Mouse (Mus musculus): Measurements from ENCODE around the gene 1700022I11Rik. TPM values are rescaled to one million over a fixed set of nuclear protein-coding genes. Genes with fewer than 3 reads are reported as not detected.

The 1700022I11Rik gene
- total RNA-seq, 1 experiment from 2014 or later: not detected

Other genes starting within 250 kb of the 1700022I11Rik start
- not detected in 2 replicates for gene 4930578G10Rik, start 234.1 kb upstream of the 1700022I11Rik start, total RNA-seq (2021)
- 1.0 and 12.6 TPM in 2 replicates for gene Ccl19, start 213.0 kb upstream of the 1700022I11Rik start, total RNA-seq (2021)
- gene Ccl21a, start 195.6 kb upstream of the 1700022I11Rik start, total RNA-seq (2021): 8.8 and 168 TPM in 2 replicates
- not detected in 2 replicates for gene Fam205a1, start 115.7 kb upstream of the 1700022I11Rik start, total RNA-seq (2021)
- gene Gm12394, start 112.8 kb upstream of the 1700022I11Rik start, total RNA-seq (2021): 0.11 TPM in 1 of 2 replicates, not detected in the other
- gene Fam205c, start 95.4 kb upstream of the 1700022I11Rik start, total RNA-seq (2021): not detected in 2 replicates
- 0.56 and 3.8 TPM in 2 replicates for gene Phf24, start 52.9 kb upstream of the 1700022I11Rik start, total RNA-seq (2021)
- 17.6 and 18.4 TPM in 2 replicates for gene Dnajb5, start 19.8 kb upstream of the 1700022I11Rik start, total RNA-seq (2021)
- 265 and 269 TPM in 2 replicates for gene Vcp, start 30.9 kb downstream of the 1700022I11Rik start, total RNA-seq (2021)
- 8.7 and 10.2 TPM in 2 replicates for gene Fancg, start 40.9 kb downstream of the 1700022I11Rik start, total RNA-seq (2021)
- 16.8 and 17.3 TPM in 2 replicates for gene Pigo, start 56.2 kb downstream of the 1700022I11Rik start, total RNA-seq (2021)
- gene Stoml2, start 62.1 kb downstream of the 1700022I11Rik start, total RNA-seq (2021): 200 and 206 TPM in 2 replicates
- gene Fam214b, start 76.6 kb downstream of the 1700022I11Rik start, total RNA-seq (2021): 36.6 and 40.8 TPM in 2 replicates
- 12.1 and 13.9 TPM in 2 replicates for gene Unc13b, start 89.3 kb downstream of the 1700022I11Rik start, total RNA-seq (2021)